Mouse (Mus musculus): ENCODE data around the gene Stox1. TPM values are rescaled to one million over a fixed set of nuclear protein-coding genes. Genes with fewer than 3 reads are reported as not detected.

The Stox1 gene
- 1.6 TPM for polyA plus RNA-seq (2015; fragmentation: Illumina TruSeq; extraction: RNeasy Lipid Tissue Mini Kit (QIAGEN cat#74804); ENCODE audit: insufficient read depth, low read depth, low replicate concordance)

GRCm38 (mm10) chr10:62725771-62726687, at the start of gene Stox1:
Stox1 (minus strand) TSS chr10:62726128.

GRCm38 (mm10) chr10:62650881-62651810, 74.8 kb downstream of the Stox1 start, which contains the start of gene Ddx50:
Ddx50 (minus strand) TSS chr10:62651218.

Other genes starting within 250 kb of the Stox1 start
- 7.6 TPM for gene Vps26a, start 239.3 kb downstream of the Stox1 start, polyA plus RNA-seq (2015; fragmentation: Illumina TruSeq; extraction: RNeasy Lipid Tissue Mini Kit (QIAGEN cat#74804); ENCODE audit: insufficient read depth, low read depth, low replicate concordance)
- gene Srgn, start 198.7 kb downstream of the Stox1 start, polyA plus RNA-seq (2015; fragmentation: Illumina TruSeq; extraction: RNeasy Lipid Tissue Mini Kit (QIAGEN cat#74804); ENCODE audit: insufficient read depth, low read depth, low replicate concordance), result 33.7 TPM
- gene Kif1bp, start 147.7 kb downstream of the Stox1 start, polyA plus RNA-seq (2015; fragmentation: Illumina TruSeq; extraction: RNeasy Lipid Tissue Mini Kit (QIAGEN cat#74804); ENCODE audit: insufficient read depth, low read depth, low replicate concordance), result 9.3 TPM
- gene Ddx21, start 123.8 kb downstream of the Stox1 start, polyA plus RNA-seq (2015; fragmentation: Illumina TruSeq; extraction: RNeasy Lipid Tissue Mini Kit (QIAGEN cat#74804); ENCODE audit: insufficient read depth, low read depth, low replicate concordance), result 6.6 TPM
- 36.9 TPM for gene Ddx50, start 74.9 kb downstream of the Stox1 start, polyA plus RNA-seq (2015; fragmentation: Illumina TruSeq; extraction: RNeasy Lipid Tissue Mini Kit (QIAGEN cat#74804); ENCODE audit: insufficient read depth, low read depth, low replicate concordance)
- gene Ccar1, start 66.2 kb upstream of the Stox1 start, polyA plus RNA-seq (2015; fragmentation: Illumina TruSeq; extraction: RNeasy Lipid Tissue Mini Kit (QIAGEN cat#74804); ENCODE audit: insufficient read depth, low read depth, low replicate concordance), result 18.3 TPM
- 0.39 TPM for gene Tet1, start 182.9 kb upstream of the Stox1 start, polyA plus RNA-seq (2015; fragmentation: Illumina TruSeq; extraction: RNeasy Lipid Tissue Mini Kit (QIAGEN cat#74804); ENCODE audit: insufficient read depth, low read depth, low replicate concordance)
- 3.2 TPM for gene Slc25a16, start 194.5 kb upstream of the Stox1 start, polyA plus RNA-seq (2015; fragmentation: Illumina TruSeq; extraction: RNeasy Lipid Tissue Mini Kit (QIAGEN cat#74804); ENCODE audit: insufficient read depth, low read depth, low replicate concordance)
- gene Dna2, start 220.9 kb upstream of the Stox1 start, polyA plus RNA-seq (2015; fragmentation: Illumina TruSeq; extraction: RNeasy Lipid Tissue Mini Kit (QIAGEN cat#74804); ENCODE audit: insufficient read depth, low read depth, low replicate concordance), result 0.48 TPM